Mouse (Mus musculus) layer of hippocampus, adult 18-20 months (tissue): Measurements from ENCODE around the gene Zeb2. TPM values are rescaled to one million over a fixed set of nuclear protein-coding genes. Genes with fewer than 3 reads are reported as not detected.

Experiments
- DNase-seq, 2 experiments: peaks; one replicate each; pipeline ENCODE4 v3.0.0; 2022; ENCODE audit warnings: low spot score in 2 of 2
- total RNA-seq, 2 experiments: library from RNA; stranded (reverse); gene quantifications; 2 replicates each; pipeline ENCODE4 v1.2.3; 2021

The Zeb2 gene
- total RNA-seq, 2 experiments from 2014 or later, result 381 to 385 TPM

GRCm38 (mm10) chr2:45068792-45069550, 48.2 kb downstream of the Zeb2 start:
- DNase-seq, result no peak

- DNase-seq, result no peak
These were observed 50.1 kb downstream of the Zeb2 start for GRCm38 (mm10) chr2:45067116-45067515.

GRCm38 (mm10) chr2:45063300-45063890, 53.8 kb downstream of the Zeb2 start:
- DNase-seq, result no peak

- no peak for DNase-seq
These were observed 55.1 kb downstream of the Zeb2 start for GRCm38 (mm10) chr2:45062136-45062535.

- DNase-seq, result no peak
These were observed 56.4 kb downstream of the Zeb2 start for GRCm38 (mm10) chr2:45060768-45061167.

- DNase-seq, result no peak
These were observed 57.0 kb downstream of the Zeb2 start for GRCm38 (mm10) chr2:45060202-45060601.

GRCm38 (mm10) chr2:45059599-45059998, 57.6 kb downstream of the Zeb2 start:
- DNase-seq, result no peak

GRCm38 (mm10) chr2:45059010-45059409, 58.2 kb downstream of the Zeb2 start:
- DNase-seq, result peak in 1 of 2 experiments; percentile 65

GRCm38 (mm10) chr2:45058183-45058582, 59.0 kb downstream of the Zeb2 start:
- DNase-seq, result no peak

GRCm38 (mm10) chr2:45056856-45057562, 60.2 kb downstream of the Zeb2 start:
- no peak for DNase-seq

- no peak for DNase-seq
These were observed 61.3 kb downstream of the Zeb2 start for GRCm38 (mm10) chr2:45055926-45056325.

- no peak for DNase-seq
These were observed 62.1 kb downstream of the Zeb2 start for GRCm38 (mm10) chr2:45055034-45055615.

GRCm38 (mm10) chr2:45054070-45055025, 62.8 kb downstream of the Zeb2 start:
- DNase-seq, result no peak

- no peak for DNase-seq
These were observed 64.6 kb downstream of the Zeb2 start for GRCm38 (mm10) chr2:45052587-45052986.

- DNase-seq, result no peak
These were observed 65.9 kb downstream of the Zeb2 start for GRCm38 (mm10) chr2:45051321-45051720.

GRCm38 (mm10) chr2:45049923-45050322, 67.3 kb downstream of the Zeb2 start:
- DNase-seq, result no peak

GRCm38 (mm10) chr2:45049279-45049678, 67.9 kb downstream of the Zeb2 start:
- no peak for DNase-seq

GRCm38 (mm10) chr2:45040706-45041312, 76.4 kb downstream of the Zeb2 start:
- DNase-seq, result no peak

GRCm38 (mm10) chr2:45039503-45039902, 77.7 kb downstream of the Zeb2 start:
- DNase-seq, result no peak

GRCm38 (mm10) chr2:45028091-45028638, 89.0 kb downstream of the Zeb2 start:
- no peak for DNase-seq
